Mouse (Mus musculus): ENCODE results near the gene Ptpn11. TPM values are rescaled to one million over a fixed set of nuclear protein-coding genes. Genes with fewer than 3 reads are reported as not detected.
"Not testable (repeated sequence)": the region's sequence is repeated elsewhere in the genome, so short reads cannot be mapped to it uniquely, and the experiment has no call there.

Gene Ptpn11
- total RNA-seq, 2 experiments from 2014 or later: 74.1 to 76.3 TPM

DNA sequence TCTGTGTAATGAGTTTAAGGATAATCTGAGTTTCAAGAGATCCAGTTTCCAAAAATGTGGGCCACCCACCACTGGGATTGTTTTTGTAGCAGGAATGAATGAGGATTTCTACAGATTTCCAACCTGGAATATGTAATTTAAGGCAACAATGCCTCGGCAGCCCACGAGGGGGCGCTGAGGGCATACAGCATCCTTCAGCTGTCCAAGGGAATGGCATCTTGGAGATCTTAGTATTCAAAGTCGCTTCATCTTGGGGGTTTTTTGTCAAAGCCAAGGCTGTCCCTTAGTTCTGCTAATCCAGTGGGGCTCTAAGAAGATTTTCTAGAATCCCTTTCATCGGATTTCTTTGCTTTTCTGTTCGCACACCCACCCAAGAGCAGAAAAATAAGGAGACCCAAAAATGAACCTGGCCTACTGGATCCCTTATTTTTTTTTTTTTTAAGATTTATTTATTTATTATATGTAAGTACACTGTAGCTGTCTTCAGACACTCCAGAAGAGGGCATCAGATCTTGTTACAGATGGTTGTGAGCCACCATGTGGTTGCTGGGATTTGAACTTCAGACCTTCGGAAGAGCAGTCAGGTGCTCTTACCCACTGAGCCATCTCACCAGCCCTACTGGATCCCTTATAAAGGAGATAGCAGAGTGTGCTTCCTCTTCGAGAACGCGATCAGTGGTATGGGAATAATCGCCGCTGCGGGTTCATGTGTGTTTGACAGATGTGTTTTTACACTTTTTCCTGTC lies 24.4 kb upstream of the Ptpn11 start:
- intact Hi-C loops (cut with DNase I): loop anchor here (5.0 kb wide), 1 partner anchor 52 kb away; no protein-coding TSS in a partner anchor
- DNase-seq: peak; percentile 69

DNA sequence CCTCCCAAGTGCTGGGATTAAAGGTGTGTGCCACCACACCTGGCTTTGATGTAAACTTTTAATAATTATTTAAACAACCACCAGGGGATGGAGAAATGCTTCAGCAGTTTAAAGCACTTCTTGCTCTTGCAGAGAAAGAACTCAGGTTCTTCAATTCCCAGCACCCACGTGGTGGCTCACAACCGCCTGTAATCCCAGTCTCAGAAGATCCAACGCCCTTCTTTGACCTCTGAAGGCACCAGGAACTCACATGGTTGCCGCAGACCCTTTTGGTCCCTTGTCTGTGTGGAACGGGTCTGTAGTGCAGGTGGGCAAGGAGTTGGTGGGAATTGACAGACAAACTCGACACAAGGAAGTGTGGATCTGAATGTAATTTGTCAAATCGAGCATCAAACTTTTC lies 23.5 kb upstream of the Ptpn11 start:
- DNase-seq: no peak
- intact Hi-C loops (cut with DNase I): loop anchor here (5.0 kb wide), 1 partner anchor 53 kb away; no protein-coding TSS in a partner anchor

DNA sequence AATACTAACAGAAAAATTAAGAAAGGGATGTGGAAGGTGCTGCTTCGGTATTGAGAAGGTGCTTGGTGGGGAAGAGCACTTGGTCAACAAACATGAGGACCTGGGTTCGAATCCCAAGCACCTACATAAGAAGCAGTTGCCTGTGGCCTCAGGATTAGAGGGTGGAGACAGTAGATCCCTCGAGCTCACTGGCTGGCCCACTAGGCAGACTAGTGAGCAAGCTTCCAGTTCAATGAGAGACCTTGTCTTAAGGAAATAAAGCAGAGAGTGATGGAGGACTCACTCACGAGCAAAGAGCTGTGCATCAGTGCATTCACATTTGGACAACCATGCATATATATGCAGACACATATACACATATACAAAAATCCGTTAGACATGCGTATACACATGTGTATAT lies 20.9 kb upstream of the Ptpn11 start:
- intact Hi-C loops (cut with DNase I): no loop called here
- DNase-seq: no peak

DNA sequence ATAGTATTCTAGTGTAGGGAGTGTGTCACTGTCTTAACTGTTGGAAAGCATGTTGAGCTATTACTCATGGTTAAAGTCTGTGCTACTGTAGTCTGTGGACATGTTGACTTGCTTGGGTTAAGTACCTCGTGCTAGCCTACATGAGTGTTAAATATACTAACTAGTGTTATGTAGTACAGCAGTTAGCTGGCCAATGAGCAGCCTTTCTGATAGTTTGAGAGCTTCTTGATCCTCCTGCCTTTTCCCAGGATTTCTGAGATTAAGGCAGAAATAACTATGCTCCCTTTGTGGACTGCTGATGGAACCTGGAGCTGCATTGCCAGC lies 19.4 kb upstream of the Ptpn11 start:
- no peak for DNase-seq

DNA sequence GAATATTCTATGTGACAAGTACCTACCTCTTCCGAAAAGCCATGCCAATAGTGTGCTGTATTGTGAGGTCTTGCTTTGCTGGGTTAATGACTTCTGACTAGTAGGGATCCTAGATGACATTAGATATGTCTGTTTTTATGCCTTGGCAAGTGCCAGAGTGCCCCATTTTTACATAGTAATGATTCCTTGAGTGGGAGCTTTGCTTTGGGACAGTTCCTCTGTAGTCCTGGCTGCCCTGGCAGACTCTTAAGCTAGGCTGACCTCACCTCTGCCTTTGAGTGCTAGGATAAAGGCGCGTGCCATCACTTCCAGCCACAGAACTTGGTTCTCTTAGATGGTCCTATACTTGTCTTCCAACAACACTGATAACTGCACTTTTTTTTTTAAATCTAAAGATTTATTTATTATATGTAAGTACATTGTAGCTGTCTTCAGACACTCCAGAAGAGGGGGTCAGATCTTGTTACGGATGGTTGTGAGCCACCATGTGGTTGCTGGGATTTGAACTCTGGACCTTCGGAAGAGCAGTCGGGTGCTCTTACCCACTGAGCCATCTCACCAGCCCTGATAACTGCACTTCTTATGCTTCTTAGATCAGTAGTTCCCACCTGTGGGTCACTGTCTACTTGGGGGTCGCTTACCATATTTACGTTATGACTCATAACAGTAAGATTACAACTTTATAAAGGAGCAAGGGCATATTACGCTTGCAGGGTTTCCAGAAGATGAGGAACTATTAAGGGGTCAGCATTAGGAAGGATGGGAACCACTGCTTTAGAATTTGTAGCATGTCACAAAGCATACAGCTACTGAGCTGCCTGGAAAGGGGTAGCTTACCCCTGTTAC lies 18.8 kb upstream of the Ptpn11 start:
- intact Hi-C loops (cut with DNase I): loop anchor here (5.0 kb wide), 1 partner anchor 172 kb away; no protein-coding TSS in a partner anchor
- DNase-seq: no peak

More for the DNA sequence above, 19.4 kb upstream of the Ptpn11 start:
- intact Hi-C loops (cut with DNase I): no loop called here

DNA sequence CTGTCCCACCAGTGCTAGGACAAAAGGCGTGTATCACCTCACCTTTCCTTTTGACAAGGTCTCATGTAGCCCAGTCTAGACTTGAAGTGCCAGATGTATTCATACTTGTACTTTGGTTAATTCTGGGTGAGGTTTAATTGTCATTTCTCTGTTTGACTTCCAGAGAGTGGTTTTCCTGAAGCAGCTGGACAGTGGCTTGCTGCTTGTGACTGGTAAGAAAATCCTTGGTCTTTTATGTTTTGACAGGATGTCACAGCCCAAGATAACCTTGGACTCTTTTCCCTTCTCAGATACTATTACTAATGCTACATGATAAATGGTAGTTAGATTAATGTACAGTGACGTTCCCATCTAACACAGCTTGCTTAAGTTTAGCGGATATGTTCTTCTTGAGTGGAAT lies 15.8 kb upstream of the Ptpn11 start:
- DNase-seq: no peak
- intact Hi-C loops (cut with DNase I): loop anchor here (5.0 kb wide), 1 partner anchor 175 kb away; no protein-coding TSS in a partner anchor

DNA sequence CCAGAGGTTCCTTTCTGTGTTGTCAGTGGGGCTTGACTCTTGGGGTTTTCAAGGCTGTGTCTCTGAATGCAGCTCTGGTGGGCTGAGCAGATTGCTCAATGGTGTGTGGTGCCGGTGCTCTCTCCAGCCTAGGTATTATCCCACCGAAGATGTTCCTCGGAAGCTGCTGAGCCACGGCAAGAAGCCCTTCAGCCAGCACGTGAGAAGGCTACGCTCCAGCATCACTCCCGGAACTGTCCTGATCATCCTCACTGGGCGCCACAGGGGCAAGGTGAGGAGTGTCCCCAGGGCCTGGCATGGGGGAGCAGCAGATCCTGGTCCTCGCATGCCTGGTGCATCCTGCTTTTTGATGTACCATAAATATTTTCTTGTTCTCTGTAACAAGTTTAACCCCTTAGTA lies 15.3 kb upstream of the Ptpn11 start:
- no peak for DNase-seq
- intact Hi-C loops (cut with DNase I): loop anchor here (5.0 kb wide), 1 partner anchor 176 kb away; no protein-coding TSS in a partner anchor

DNA sequence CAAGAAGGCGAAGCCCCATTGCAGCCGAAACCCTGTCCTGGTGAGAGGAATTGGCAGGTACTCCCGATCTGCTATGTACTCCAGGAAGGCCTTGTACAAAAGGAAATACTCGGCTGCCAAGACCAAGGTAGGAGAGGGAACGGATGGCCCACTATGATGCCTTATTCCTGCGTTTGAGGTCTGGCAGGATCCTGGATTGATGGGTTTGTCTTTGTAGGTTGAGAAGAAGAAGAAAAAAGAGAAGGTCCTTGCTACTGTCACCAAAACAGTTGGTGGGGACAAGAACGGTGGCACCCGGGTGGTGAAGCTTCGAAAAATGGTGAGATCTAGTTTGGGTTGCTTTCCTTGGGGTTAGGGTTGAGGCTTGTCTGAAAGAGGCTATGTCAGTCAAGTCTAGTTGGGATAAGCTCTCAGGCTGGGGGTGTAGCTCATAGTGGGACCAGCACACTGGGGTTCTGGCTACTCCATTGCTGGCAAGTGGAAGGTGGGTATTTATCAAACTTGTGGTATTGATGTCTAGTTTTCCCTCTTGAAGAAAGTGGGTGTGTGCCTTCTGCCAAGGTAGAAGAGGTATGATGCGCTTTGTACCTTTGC lies 14.4 kb upstream of the Ptpn11 start:
- intact Hi-C loops (cut with DNase I): loop anchor here (5.0 kb wide), 1 partner anchor 177 kb away; no protein-coding TSS in a partner anchor
- DNase-seq: not testable (repeated sequence)

DNA sequence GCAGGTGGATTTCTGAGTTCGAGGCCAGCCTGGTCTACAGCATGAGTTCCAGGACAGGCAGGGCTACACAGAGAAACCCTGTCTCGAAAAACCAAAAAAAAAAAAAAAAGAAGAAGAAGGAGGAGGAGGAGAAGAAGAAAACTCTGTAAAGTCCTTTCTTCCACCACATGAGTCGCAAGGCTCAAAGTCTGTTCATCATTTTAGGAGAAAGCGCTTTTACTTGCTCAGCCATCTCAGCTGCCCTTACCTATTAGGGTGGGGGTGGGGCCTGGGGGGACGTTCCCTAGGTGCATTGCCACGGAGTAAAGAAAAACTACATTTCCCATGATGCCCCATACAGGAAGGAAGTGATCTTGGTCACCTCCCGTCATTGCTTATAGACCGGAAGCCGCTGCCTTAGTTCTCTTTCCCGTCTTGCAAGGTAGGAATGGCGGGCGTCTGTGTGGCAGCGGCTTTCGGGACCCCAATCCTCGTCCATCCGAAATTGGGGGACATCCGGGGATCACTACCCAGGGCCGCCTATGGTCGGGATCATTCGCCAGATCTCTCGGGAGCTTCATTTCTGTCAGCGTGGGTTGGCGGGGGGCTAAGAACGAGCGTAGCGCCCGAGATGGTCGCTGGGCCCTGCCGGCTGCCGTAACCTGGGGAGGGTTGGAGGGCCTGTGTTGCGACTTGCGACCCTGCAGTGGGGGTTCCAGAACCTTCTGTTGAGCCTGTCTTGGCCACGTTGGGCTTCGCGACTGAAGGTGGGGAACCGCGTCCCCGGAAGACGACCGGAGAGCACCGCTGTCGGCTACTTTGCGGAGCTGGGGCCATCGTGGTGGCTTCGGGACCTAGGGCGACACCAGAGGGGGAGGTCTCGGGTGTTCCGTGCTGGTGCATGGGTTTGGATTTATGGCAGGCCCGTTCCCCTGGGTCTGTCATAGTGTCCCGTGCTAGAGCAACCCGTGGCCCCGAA lies 13.2 kb upstream of the Ptpn11 start, which contains the start of gene Rpl6:
TSS of gene Rpl6 (plus strand) at position 350 of the 958 bp plus-strand sequence.
- intact Hi-C loops (cut with DNase I): loop anchor here (5.0 kb wide), 1 partner anchor 178 kb away; no protein-coding TSS in a partner anchor
- peak; percentile 74 for DNase-seq

DNA sequence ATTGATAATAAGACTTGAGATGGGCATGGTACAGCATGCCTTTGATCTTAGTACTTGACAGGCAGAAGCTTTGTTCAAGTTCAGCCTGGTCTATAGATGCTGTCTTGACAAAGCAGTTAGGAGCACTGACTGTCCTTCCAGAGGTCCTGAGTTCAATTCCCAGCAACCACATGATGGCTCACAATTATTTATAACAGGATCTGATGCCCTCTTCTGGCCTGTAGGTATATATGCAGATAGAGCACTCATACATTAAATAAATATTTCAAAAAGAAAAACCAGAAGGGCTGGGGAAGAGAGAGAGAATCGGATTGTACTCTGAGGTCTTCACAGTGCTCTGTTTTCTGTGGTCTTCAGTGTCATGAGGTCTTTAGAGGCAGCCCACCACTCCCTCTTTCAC lies 11.3 kb upstream of the Ptpn11 start:
- intact Hi-C loops (cut with DNase I): no loop called here
- no peak for DNase-seq

DNA sequence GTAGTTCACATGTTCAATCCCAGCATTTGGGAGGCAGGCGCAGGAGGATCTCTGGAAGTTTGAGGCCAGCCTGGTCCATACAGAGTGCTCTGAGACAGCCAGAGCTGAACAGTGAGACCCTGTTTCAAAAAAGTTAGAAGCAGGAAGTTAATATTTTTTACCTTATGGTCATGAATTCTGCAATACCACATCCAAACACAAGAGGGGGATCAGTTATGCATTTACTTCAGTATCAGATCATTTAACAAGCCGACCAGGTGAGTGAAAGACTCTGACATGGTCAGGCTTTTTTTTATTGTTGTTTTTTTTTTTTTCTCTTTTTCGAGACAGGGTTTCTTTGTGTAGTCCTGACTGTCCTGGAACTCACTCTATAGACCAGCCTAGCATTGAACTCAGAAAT lies 10.5 kb upstream of the Ptpn11 start:
- no peak for DNase-seq
- intact Hi-C loops (cut with DNase I): no loop called here

DNA sequence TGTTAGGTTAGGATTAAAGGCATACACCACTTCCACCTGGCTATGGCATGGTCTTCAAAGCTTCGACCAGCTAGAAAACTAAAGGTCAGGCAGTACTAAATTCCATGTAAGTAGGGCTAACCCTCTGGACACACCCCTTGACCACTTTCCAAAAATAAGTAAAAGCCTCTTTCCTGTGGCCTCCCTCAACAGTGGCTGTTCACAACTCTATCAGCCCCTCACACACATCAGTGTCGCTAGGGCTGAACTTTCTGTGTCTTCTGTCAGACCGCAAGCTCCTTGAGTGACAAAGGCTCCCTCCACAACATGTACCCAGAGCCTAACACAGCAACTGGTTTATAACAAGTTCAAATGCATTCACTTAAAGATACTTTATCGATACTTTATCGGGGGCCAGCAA lies 7.2 kb upstream of the Ptpn11 start:
- intact Hi-C loops (cut with DNase I): no loop called here
- DNase-seq: no peak

DNA sequence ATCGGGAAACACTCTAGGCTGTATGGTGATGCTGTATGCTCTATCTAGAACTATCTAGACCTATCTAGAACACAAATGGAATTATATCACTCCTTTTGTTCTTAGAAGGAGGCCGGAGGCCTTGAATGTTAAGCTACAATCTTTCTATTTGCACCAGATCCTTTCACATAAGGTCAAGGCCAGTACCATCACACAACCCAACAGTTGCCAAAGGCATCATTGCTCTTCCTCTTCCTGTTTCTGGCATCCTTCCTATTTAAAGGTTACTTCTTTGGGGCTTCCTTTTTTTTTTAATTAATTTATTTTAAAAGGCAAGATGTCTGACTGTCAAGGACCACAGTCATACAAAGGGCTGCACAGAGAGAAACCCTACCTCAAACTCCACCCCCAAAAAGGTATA lies 6.1 kb upstream of the Ptpn11 start:
- intact Hi-C loops (cut with DNase I): no loop called here
- DNase-seq: no peak

DNA sequence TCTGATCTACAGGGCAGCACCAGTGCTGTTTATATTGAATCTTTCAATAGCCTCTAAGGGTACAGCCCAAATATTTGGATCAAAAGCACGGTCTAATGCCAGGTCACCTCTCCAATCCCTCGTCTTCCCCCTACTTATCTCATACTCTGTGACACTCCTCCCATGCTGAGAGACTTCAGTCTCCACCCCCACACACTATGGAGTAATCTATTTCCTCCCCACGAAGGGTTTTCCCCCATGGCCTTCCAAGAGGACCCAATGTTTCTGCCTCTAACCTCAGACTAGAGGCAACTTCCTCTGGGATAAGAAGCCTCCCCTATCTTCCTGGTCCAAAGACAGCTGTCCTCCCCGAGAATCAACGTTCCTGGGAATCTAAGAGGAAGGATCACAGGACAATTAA lies 5.6 kb upstream of the Ptpn11 start:
- intact Hi-C loops (cut with DNase I): no loop called here
- no peak for DNase-seq

DNA sequence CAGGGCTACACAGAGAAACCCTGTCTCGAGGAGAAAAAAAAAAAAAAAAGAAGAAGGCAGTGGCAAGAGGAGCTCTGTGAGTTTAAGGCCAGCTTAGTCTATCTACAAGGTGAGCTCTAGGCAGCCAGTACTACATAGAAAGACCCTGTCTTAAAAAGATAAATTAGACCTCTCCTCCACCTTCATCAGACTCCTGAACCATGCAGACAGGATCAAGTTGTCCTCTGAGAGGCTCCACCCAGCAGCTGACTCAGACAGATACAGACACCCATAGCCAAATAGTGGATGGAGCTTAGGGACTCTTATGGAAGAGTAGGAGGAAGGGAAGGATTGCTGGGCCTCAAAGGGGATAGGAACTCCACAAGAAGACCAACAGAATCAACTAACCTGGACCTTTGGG lies 3.0 kb upstream of the Ptpn11 start:
- DNase-seq: no peak
- intact Hi-C loops (cut with DNase I): no loop called here

DNA sequence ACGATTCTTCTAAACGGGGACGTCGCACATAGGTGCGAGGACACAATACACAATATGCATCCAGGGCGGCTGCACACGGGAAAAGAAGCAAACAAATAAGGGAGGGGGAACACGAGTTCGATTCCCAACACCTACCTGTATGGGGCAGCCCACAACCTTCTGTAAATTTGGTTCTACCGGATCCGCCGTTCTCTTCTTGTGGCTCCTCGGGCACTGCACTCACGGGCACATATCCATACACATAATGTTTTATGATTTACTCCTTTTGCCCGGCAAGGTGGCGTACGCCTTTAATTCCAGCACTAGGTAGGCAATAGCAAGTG lies 348 bp upstream of the Ptpn11 start:
- DNase-seq: no peak
- intact Hi-C loops (cut with DNase I): no loop called here

DNA sequence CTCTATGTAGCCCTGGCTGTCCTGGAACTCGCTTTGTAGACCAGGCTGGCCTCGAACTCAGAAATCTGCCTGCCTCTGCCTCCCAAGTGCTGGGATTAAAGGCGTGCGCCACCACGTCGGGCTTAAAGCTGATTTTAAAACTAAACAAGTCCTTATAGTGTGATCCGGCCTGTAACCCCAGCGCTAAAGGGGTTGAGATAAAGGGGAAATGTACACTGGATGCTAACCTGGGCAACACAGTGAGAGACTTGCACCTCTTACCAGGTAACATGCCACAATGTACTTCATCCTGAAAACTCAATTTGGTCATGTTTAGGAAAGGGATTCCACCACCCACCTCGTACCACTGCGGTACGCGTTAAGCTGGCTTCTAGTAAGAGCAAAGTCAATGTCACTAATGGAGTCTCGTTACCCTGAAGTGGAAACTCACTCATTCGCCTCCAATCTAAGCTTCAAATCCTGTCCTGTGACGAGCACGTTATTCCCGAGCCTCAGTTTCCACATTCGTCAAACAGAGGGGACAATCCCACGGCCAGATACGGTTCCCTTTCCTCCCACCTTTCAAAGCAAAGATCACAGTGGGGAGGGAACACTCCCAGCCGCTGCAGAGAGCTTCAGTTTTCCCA lies 874 bp downstream of the Ptpn11 start:
- DNase-seq: no peak
- intact Hi-C loops (cut with DNase I): no loop called here

DNA sequence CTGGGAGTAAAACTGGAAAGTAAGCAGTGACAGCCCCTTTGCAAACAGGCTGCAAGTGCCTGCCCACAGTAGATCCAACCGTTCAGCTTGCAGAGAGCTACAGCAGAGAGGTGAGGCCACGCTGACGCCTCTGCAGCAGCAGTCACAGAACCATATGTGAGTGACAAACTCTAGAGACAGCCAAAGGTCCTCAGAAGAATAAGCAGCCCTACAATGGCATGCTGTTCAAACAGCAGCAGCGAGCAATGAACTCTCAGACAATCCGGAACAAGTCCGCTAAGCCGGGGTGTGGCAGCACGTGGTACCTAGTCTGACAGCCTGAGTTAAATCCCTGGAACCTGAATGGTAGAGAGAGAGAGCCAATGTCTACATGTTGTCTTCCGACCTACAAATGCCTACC lies 2.0 kb downstream of the Ptpn11 start:
- no peak for DNase-seq
- intact Hi-C loops (cut with DNase I): no loop called here

DNA sequence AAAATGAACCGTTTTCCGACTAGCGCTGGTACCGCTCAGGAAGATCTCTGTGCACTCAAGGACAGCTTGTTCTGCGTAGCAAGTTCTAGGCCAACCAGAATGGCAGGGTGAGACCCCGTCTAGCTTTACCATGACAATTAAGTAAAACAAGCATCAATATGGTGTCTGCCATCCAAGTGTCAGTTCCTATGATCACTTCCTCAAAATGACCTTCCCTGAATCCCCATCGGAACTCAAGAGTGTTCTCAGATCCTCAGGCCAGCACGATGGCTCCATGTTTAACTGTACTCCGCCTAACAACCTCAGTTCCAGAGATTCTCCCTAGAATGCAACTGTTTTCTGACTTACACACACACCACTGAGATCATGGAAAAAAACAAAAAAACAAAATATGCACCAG lies 2.9 kb downstream of the Ptpn11 start:
- intact Hi-C loops (cut with DNase I): no loop called here
- no peak for DNase-seq

DNA sequence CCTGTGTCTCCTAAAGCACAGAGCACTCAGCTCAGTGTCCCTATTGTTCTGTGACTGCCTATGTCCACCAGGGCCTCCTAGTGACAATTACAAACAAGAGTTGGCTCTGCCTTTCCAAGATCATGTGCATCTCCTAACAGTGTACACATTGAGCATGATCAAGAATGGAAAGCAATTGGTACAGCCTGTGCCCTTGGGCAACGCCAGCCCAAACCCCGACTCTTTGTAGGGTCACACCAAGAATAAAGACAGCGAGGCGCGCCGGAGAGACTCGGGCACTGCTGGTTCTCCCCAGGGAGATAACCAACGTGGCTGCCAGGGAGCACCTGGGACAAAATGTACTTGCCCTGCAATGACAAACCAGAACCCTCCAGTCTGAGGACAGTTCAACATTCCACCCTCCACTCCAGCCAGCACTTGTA lies 3.6 kb downstream of the Ptpn11 start:
- intact Hi-C loops (cut with DNase I): no loop called here
- DNase-seq: no peak

All from left cerebral cortex, postnatal 4 days (tissue).